Mouse (Mus musculus) hindbrain, embryonic 11.5 days (tissue): ENCODE measurements around the gene Mef2d. TPM values are rescaled to one million over a fixed set of nuclear protein-coding genes. Genes with fewer than 3 reads are reported as not detected.
A peak's percentile ranks its signal among the peaks of the same experiment; 100 is the strongest.

Experiments
- ATAC-seq: fragments of 200-750 bp; cut with Nextera tagmentation; 2 replicates; pipeline ENCODE4 v1.8.0; 2017; ENCODE audit warnings: mild to moderate bottlenecking, moderate TSS enrichment, moderate library complexity; ENCODE audit not compliant: low FRiP score
- DNase-seq: peaks from one replicate; pipeline ENCODE4 v3.0.0-alpha.2; 2015; ENCODE audit warnings: low spot score
- H3K27ac ChIP-seq: fragments of 300-500 bp; sonication (generic); 2 replicates; pipeline ENCODE4 v1.5.1; 2014; ENCODE audit warnings: mild to moderate bottlenecking, low read depth, low read length
- H3K27me3 ChIP-seq: fragments of 300-500 bp; sonication (generic); 2 replicates; pipeline ENCODE4 v1.6.1; 2014; ENCODE audit warnings: mild to moderate bottlenecking, low read length, moderate library complexity, mixed read lengths; ENCODE audit not compliant: control insufficient read depth, insufficient read depth
- H3K36me3 ChIP-seq: fragments of 300-500 bp; sonication (generic); 2 replicates; pipeline ENCODE4 v1.6.1; 2014; ENCODE audit warnings: mild to moderate bottlenecking, low read length, moderate library complexity, mixed read lengths; ENCODE audit not compliant: control insufficient read depth, insufficient read depth
- H3K4me1 ChIP-seq: fragments of 300-500 bp; sonication (generic); replicated peaks from 2 replicates; pipeline ENCODE4 v1.6.1; 2014; ENCODE audit warnings: low read length, mixed read lengths; ENCODE audit not compliant: control insufficient read depth, insufficient read depth
- H3K4me2 ChIP-seq: fragments of 300-500 bp; sonication (generic); replicated peaks from 2 replicates; pipeline ENCODE4 v1.6.1; 2014; ENCODE audit warnings: mild to moderate bottlenecking, low read depth, low read length
- H3K4me3 ChIP-seq: fragments of 300-500 bp; sonication (generic); 2 replicates; pipeline ENCODE4 v1.5.1; 2014; ENCODE audit warnings: low read depth, low read length
- H3K9ac ChIP-seq: fragments of 300-500 bp; sonication (generic); 2 replicates; pipeline ENCODE4 v1.6.1; 2014; ENCODE audit warnings: low read depth, low read length
- H3K9me3 ChIP-seq: fragments of 300-500 bp; sonication (generic); 2 replicates; pipeline ENCODE4 v1.6.1; 2016; ENCODE audit warnings: low read length; ENCODE audit not compliant: control insufficient read depth
- WGBS: fragments of 180-500 bp; shearing (Covaris S2); extraction: QIAGEN DNeasy Blood & Tissue Kit; methylation state at CpG from one replicate; pipeline ENCODE4 v1.1.7; 2014; 5-methylcytosine and 5-hydroxymethylcytosine counted together
- polyA plus RNA-seq: library from polyadenylated mRNA; unstranded; fragments of >200 nt; fragmentation: Nextera tagmentation; extraction: Ambion mirVana; gene quantifications from 2 replicates; pipeline ENCODE4 v1.2.1, GENCODE M21; 2014

The Mef2d gene
- polyA plus RNA-seq, 1 experiment from 2014 or later = 12.0 TPM

DNA sequence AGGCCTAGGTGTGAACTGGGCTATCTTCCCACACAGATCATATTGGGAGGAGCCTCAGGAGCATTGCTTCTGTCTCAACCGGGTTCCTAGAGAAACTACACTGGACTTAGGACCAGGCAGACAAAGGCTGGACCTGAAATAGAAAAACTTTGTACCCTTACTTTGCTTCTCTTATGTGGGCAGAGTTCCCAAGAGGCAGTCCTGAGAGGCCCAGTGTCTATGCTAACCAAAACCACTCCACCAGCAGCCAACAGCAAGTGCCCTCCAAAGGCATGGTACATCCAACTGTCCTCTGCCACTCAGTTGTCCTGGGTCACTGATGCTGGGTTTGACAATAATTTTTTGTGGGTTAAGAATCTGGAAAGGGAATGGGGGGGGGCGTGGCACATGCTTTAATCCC, 9.7 kb upstream of the Mef2d start:
- 78% methylated on average over 2 of the region's 2 CpGs for WGBS

DNA sequence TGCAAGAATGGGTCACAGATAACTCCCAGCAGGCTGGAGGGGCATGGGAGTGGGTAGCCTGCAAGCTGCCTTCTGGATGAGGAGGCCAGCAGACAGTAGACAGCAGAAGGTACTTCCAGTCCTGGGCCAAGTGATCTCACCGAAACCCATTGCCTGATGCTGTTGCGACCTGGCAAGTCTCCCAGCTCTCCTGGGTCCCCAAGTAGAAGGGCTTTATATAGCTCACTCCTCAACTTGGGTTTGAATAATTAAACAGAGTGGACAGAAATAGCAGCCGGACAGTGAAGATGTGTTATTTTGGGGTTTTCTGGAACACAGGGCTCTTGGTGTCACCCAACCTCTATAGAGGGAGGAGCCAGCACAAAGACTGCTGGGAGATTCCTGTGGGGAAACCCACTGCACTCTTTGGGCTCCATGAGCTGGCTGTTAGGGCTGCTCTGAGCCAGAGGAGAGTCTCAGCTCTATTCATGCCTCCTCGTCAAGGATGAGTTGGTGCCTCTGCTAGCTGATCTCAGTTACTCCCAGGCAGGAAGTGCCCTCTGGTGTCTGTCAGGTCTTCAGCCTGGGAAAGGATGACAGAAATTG, 8.9 kb upstream of the Mef2d start:
- no peak overlapping the region for H3K4me3 ChIP-seq
- H3K27me3 ChIP-seq = no peaks in the 10 kb centered on the region
- ATAC-seq = no peak
- H3K9me3 ChIP-seq = no peaks in the 10 kb centered on the region
- H3K4me1 ChIP-seq = no peaks in the 10 kb centered on the region
- H3K27ac ChIP-seq = no peak overlapping the region
- 69% methylated on average over 4 of the region's 4 CpGs for WGBS
- H3K9ac ChIP-seq = no peak overlapping the region
- no peak for DNase-seq
- no peaks in the 10 kb centered on the region for H3K36me3 ChIP-seq
- H3K4me2 ChIP-seq = no peak overlapping the region

More for the DNA sequence above, 9.7 kb upstream of the Mef2d start:
- Histone ChIP-seq H3K9me3 (no peaks in the 10 kb centered on the region), H3K4me2 (no peak overlapping the region), H3K4me3 (no peak overlapping the region), H3K27ac (no peak overlapping the region), H3K27me3 (no peaks in the 10 kb centered on the region), H3K9ac (no peak overlapping the region), H3K4me1 (no peaks in the 10 kb centered on the region), H3K36me3 (no peaks in the 10 kb centered on the region)
- no peak for DNase-seq
- ATAC-seq = no peak

DNA sequence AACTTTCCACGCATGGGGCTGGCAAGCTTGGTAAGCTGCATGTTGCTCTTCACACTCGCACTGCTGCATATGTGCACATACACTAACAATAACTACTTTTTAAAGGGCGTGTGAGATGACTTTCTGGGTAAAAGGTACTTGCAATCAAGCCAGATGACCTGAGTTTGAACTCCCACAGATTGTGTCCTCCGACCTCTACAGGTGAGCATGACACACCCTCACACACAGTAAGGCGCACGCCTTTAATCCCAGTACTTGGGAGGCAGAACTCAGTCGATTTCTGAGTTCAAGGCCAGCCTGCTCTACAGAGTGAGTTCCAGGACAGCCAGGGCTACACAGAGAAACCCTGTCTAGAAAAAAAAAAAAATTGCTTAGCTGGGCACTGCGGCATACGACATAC, 5.8 kb upstream of the Mef2d start:
- Histone ChIP-seq H3K27ac (no peak overlapping the region), H3K4me2 (no peak overlapping the region), H3K9me3 (no peaks in the 10 kb centered on the region), H3K9ac (no peak overlapping the region), H3K4me3 (no peak overlapping the region), H3K4me1 (no peaks in the 10 kb centered on the region; the same call in 1 of the 2 replicates), H3K36me3 (no peaks in the 10 kb centered on the region), H3K27me3 (peaks cover 21% of the 10 kb centered on the region)
- 84% methylated on average over 9 of the region's 9 CpGs for WGBS
- no peak for ATAC-seq
- DNase-seq = no peak

DNA sequence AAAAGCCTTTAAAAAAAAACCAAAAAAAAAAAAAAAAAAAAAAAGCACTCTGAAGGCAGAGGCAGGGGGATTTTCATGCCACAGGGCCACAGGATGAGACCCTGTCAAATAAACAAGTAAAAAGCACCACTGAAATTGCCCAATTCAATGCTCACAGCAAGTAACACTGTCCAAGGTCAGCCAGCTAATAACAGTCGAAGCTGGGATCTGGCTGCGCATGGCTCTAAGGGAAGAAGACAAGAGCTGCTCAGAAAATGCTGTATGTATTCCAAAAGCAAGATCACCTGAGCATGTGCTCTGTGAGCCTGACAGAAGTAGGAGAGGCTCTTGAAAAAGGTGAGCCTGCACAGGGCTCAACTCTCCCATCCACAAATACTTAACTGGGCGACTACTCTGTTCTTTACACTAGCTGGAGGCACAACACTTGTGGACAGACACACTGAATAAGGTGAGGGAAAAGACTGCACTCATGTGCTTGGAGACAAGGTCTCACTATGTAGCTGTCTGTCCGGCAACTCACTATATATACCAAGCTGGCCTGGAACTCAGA, 5.2 kb upstream of the Mef2d start:
- no peak overlapping the region for H3K27ac ChIP-seq
- H3K9ac ChIP-seq = no peak overlapping the region
- H3K36me3 ChIP-seq = no peaks in the 10 kb centered on the region
- H3K9me3 ChIP-seq = no peaks in the 10 kb centered on the region
- H3K27me3 ChIP-seq = peaks cover 22% of the 10 kb centered on the region
- ATAC-seq (no peak), DNase-seq (no peak)
- H3K4me3 ChIP-seq = no peak overlapping the region
- WGBS = 77% methylated on average over 4 of the region's 4 CpGs
- no peak overlapping the region for H3K4me2 ChIP-seq
- no peaks in the 10 kb centered on the region; the same call in 1 of the 2 replicates for H3K4me1 ChIP-seq

DNA sequence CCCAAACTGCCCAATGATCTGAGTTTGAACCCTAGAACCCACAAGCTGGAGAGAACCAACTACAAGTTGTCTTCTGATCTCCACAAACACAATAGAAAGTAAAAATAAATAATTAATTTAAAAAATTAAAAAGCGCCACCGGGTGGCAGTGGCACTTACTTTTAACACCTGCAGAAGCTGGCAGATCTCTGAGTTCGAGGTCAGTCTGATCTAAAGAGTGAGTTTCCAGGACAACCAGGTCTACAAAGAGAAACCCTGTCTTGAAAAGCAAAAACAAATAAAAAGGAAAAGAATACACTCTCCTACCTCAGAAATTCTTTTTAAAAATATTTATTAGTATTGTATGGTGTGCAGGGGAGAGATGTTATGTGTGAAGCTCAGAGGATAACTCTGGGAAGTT, 4.4 kb upstream of the Mef2d start:
- Histone ChIP-seq H3K27ac (peak overlapping the region; percentile 65; the same call in 1 of the 2 replicates), H3K9me3 (no peaks in the 10 kb centered on the region), H3K27me3 (peaks cover 22% of the 10 kb centered on the region), H3K36me3 (no peaks in the 10 kb centered on the region), H3K4me3 (peak overlapping the region; percentile 55; the same call in 1 of the 2 replicates), H3K9ac (peak overlapping the region; percentile 38; the same call in 1 of the 2 replicates), H3K4me2 (peak overlapping the region; percentile 94), H3K4me1 (no peaks in the 10 kb centered on the region; the same call in 1 of the 2 replicates)
- no peak for ATAC-seq
- no peak for DNase-seq
- WGBS = 16% methylated on average over 3 of the region's 3 CpGs

DNA sequence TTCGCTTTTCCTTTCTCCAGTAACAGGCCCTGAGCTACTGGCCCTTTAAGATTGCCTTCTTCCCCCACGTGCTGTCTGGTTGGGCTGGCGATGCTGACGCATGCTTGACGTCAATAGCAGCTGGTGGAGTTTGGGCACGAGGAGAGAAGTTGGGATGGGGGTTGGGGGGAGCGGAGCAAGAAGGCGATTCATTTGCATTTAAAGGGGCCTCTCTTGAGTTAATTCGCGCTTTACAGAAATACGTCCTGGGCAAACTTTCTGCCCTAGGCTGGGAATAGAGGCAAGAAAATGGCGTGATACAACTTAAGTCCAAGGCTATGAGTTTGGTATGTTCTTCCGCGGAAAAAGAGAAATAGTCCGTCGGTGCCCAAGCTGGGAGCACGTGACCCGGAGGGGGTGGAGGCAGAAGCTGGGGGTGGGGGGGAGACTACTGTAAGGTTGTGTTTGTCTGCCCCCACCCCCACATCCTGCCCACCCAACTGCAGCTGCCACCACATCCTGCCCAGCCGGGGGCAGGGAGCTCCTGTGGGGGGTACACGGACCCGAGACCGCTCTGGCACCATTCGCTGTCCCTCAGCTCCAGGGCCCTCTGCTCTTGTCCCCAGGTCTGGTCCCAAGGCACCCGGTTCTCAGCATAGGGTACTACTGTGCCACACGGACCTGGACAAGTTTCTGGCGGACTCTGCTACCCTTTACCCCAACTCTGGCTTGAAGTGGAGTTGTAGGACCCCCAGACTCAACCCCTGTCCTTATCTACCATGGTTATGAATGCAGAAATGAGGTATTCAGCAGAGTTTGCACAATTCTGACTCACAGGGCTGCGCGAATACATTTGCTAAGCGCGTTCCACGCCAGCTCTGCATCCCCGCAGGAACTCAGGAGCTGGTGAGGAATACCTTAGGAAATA, 3.6 kb upstream of the Mef2d start:
- Histone ChIP-seq H3K36me3 (no peaks in the 10 kb centered on the region), H3K4me1 (peaks cover 2% of the 10 kb centered on the region), H3K9me3 (no peaks in the 10 kb centered on the region), H3K27ac (peak overlapping the region; percentile 65), H3K27me3 (peaks cover 22% of the 10 kb centered on the region), H3K9ac (peak overlapping the region; percentile 60; the same call in 1 of the 2 replicates), H3K4me2 (peak overlapping the region; percentile 94), H3K4me3 (peak overlapping the region; percentile 55)
- under 1% methylated on average over 32 of the region's 32 CpGs for WGBS
- DNase-seq = peak; percentile 92
- ATAC-seq = peak; percentile 75

DNA sequence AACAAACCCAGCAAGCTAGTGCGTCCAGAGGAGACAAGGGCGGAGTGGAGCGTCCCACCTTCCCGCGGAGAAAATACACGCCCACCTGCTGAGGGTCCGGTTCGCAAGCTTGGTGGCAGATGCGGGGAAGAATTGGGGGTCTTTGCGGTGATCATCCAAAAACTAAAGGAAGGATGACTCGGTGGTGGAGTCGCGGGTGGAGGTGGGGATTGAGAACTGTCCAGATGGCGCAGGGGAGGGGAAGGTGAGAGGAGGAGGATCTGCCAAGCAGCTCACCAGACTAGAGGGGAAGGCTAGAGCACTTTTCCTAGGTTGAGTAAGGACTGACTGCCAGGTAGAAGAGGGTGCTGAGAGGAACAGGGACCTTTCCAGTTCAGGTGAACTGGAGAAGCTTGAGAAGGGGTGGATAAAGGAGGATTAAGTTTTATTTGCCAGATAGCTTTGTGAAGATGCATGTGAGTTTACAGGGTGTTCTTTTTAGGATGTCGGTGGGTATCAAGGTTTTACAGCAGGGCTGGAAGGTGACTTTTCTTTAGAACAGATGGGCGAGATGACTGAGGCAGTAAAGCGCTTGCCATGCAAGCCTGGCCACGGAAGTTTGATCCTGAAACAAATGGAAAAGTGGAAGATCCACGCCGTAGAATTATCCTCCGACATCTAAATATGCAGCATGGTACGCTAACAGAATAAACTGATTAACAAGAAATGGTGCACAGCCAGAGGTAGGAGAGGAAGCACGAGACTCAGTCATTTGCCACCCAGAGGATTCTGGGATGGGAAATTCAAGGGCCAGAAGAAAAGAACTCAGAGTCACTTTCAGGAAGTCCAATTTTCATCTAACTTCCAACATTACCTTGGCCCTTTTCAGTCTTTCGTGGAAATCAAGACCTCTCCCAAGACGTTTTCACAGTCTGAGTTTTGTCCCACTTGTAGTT, 2.7 kb upstream of the Mef2d start:
- Histone ChIP-seq H3K36me3 (no peaks in the 10 kb centered on the region), H3K9ac (peak overlapping the region; percentile 60; the same call in 1 of the 2 replicates), H3K4me1 (peaks cover 10% of the 10 kb centered on the region), H3K27me3 (peaks cover 22% of the 10 kb centered on the region), H3K4me3 (peak overlapping the region; percentile 55), H3K9me3 (no peaks in the 10 kb centered on the region), H3K27ac (peak overlapping the region; percentile 65), H3K4me2 (peak overlapping the region; percentile 94)
- DNase-seq = no peak
- WGBS = 19% methylated on average over 25 of the region's 25 CpGs
- ATAC-seq = no peak
